Mouse (Mus musculus): ENCODE data around the gene Gm45837. TPM values are rescaled to one million over a fixed set of nuclear protein-coding genes. Genes with fewer than 3 reads are reported as not detected.

Gene Gm45837
- polyA plus RNA-seq, 1 experiment from 2014 or later, result 2.1 TPM

- no peak overlapping the region for H3K9ac ChIP-seq
- H3K27ac ChIP-seq, result no peak overlapping the region
- H3K36me3 ChIP-seq, result no peaks in the 10 kb centered on the region
- no peaks in the 10 kb centered on the region for H3K9me3 ChIP-seq
- no peak overlapping the region for H3K4me3 ChIP-seq
- no peaks in the 10 kb centered on the region for H3K27me3 ChIP-seq
- 55% methylated on average over 3 of the region's 3 CpGs for WGBS
- H3K4me1 ChIP-seq, result peaks cover 13% of the 10 kb centered on the region
- ATAC-seq (ENCODE audit: insufficient number of reproducible peaks, insufficient read depth, low FRiP score, low TSS enrichment, low read depth), result no peak
- H3K4me2 ChIP-seq, result no peak overlapping the region
These were observed 61.3 kb downstream of the Gm45837 start for GRCm38 (mm10) chr7:101471968-101472480.

GRCm38 (mm10) chr7:101472598-101473558 is 62.2 kb downstream of the Gm45837 start:
- Histone ChIP-seq H3K9ac (no peak overlapping the region), H3K4me3 (no peak overlapping the region), H3K27me3 (no peaks in the 10 kb centered on the region), H3K4me1 (peaks cover 13% of the 10 kb centered on the region), H3K9me3 (no peaks in the 10 kb centered on the region), H3K27ac (no peak overlapping the region), H3K36me3 (no peaks in the 10 kb centered on the region), H3K4me2 (no peak overlapping the region)
- ATAC-seq (ENCODE audit: insufficient number of reproducible peaks, insufficient read depth, low FRiP score, low TSS enrichment, low read depth), result no peak
- 56% methylated on average over 10 of the region's 10 CpGs for WGBS

- Histone ChIP-seq H3K9ac (no peak overlapping the region), H3K4me1 (peaks cover 13% of the 10 kb centered on the region), H3K4me2 (no peak overlapping the region), H3K4me3 (no peak overlapping the region), H3K36me3 (no peaks in the 10 kb centered on the region), H3K9me3 (no peaks in the 10 kb centered on the region), H3K27me3 (no peaks in the 10 kb centered on the region), H3K27ac (no peak overlapping the region)
- no peak for ATAC-seq (ENCODE audit: insufficient number of reproducible peaks, insufficient read depth, low FRiP score, low TSS enrichment, low read depth)
- WGBS, result 92% methylated on average over 5 of the region's 5 CpGs
These were observed 63.7 kb downstream of the Gm45837 start for GRCm38 (mm10) chr7:101474399-101474811.

- Histone ChIP-seq H3K9ac (no peak overlapping the region), H3K4me1 (peaks cover 13% of the 10 kb centered on the region), H3K27me3 (no peaks in the 10 kb centered on the region), H3K27ac (no peak overlapping the region), H3K4me2 (no peak overlapping the region), H3K36me3 (no peaks in the 10 kb centered on the region), H3K9me3 (no peaks in the 10 kb centered on the region), H3K4me3 (no peak overlapping the region)
- no peak for ATAC-seq (ENCODE audit: insufficient number of reproducible peaks, insufficient read depth, low FRiP score, low TSS enrichment, low read depth)
- WGBS, result 75% methylated on average over 3 of the region's 3 CpGs
These were observed 65.3 kb downstream of the Gm45837 start for GRCm38 (mm10) chr7:101476028-101476427.

GRCm38 (mm10) chr7:101476493-101476892 is 65.8 kb downstream of the Gm45837 start:
- no peak overlapping the region for H3K9ac ChIP-seq
- no peak for ATAC-seq (ENCODE audit: insufficient number of reproducible peaks, insufficient read depth, low FRiP score, low TSS enrichment, low read depth)
- WGBS, result 74% methylated on average over 4 of the region's 4 CpGs
- H3K4me3 ChIP-seq, result no peak overlapping the region
- H3K27me3 ChIP-seq, result no peaks in the 10 kb centered on the region
- no peaks in the 10 kb centered on the region for H3K9me3 ChIP-seq
- no peaks in the 10 kb centered on the region for H3K36me3 ChIP-seq
- H3K4me1 ChIP-seq, result peaks cover 9% of the 10 kb centered on the region
- no peak overlapping the region for H3K4me2 ChIP-seq
- no peak overlapping the region for H3K27ac ChIP-seq

- Histone ChIP-seq H3K9ac (no peak overlapping the region), H3K27ac (no peak overlapping the region), H3K27me3 (no peaks in the 10 kb centered on the region), H3K4me1 (peaks cover 5% of the 10 kb centered on the region; the same call in 1 of the 2 replicates), H3K36me3 (no peaks in the 10 kb centered on the region), H3K9me3 (no peaks in the 10 kb centered on the region), H3K4me3 (no peak overlapping the region), H3K4me2 (no peak overlapping the region)
- no peak for ATAC-seq (ENCODE audit: insufficient number of reproducible peaks, insufficient read depth, low FRiP score, low TSS enrichment, low read depth)
- WGBS, result 47% methylated on average over 5 of the region's 5 CpGs
These were observed 66.5 kb downstream of the Gm45837 start for GRCm38 (mm10) chr7:101477200-101477599.

GRCm38 (mm10) chr7:101478099-101478498 is 67.4 kb downstream of the Gm45837 start:
- no peaks in the 10 kb centered on the region for H3K36me3 ChIP-seq
- no peak overlapping the region for H3K27ac ChIP-seq
- no peak overlapping the region for H3K4me3 ChIP-seq
- no peak overlapping the region for H3K9ac ChIP-seq
- no peak for ATAC-seq (ENCODE audit: insufficient number of reproducible peaks, insufficient read depth, low FRiP score, low TSS enrichment, low read depth)
- peaks cover 6% of the 10 kb centered on the region; the same call in 1 of the 2 replicates for H3K4me1 ChIP-seq
- no peaks in the 10 kb centered on the region for H3K27me3 ChIP-seq
- no peak overlapping the region for H3K4me2 ChIP-seq
- no peaks in the 10 kb centered on the region for H3K9me3 ChIP-seq
- 79% methylated on average over 5 of the region's 5 CpGs for WGBS

GRCm38 (mm10) chr7:101479841-101480240 is 69.2 kb downstream of the Gm45837 start:
- no peaks in the 10 kb centered on the region for H3K36me3 ChIP-seq
- no peak for ATAC-seq (ENCODE audit: insufficient number of reproducible peaks, insufficient read depth, low FRiP score, low TSS enrichment, low read depth)
- no peak overlapping the region for H3K9ac ChIP-seq
- peaks cover 5% of the 10 kb centered on the region; the same call in 1 of the 2 replicates for H3K4me1 ChIP-seq
- no peak overlapping the region for H3K27ac ChIP-seq
- H3K4me3 ChIP-seq, result no peak overlapping the region
- no peak overlapping the region for H3K4me2 ChIP-seq
- whole genome bisulfite sequencing, result 83% methylated on average over 4 of the region's 4 CpGs
- H3K27me3 ChIP-seq, result no peaks in the 10 kb centered on the region
- no peaks in the 10 kb centered on the region for H3K9me3 ChIP-seq

GRCm38 (mm10) chr7:101480671-101481070 is 70.0 kb downstream of the Gm45837 start:
- no peaks in the 10 kb centered on the region for H3K9me3 ChIP-seq
- no peak overlapping the region for H3K4me2 ChIP-seq
- peaks cover 5% of the 10 kb centered on the region; the same call in 1 of the 2 replicates for H3K4me1 ChIP-seq
- WGBS, result 48% methylated on average over 6 of the region's 6 CpGs
- no peak overlapping the region for H3K4me3 ChIP-seq
- H3K9ac ChIP-seq, result no peak overlapping the region
- no peak for ATAC-seq (ENCODE audit: insufficient number of reproducible peaks, insufficient read depth, low FRiP score, low TSS enrichment, low read depth)
- H3K36me3 ChIP-seq, result no peaks in the 10 kb centered on the region
- no peak overlapping the region for H3K27ac ChIP-seq
- no peaks in the 10 kb centered on the region for H3K27me3 ChIP-seq

GRCm38 (mm10) chr7:101481872-101482498 is 71.3 kb downstream of the Gm45837 start:
- no peak overlapping the region for H3K9ac ChIP-seq
- H3K4me2 ChIP-seq, result no peak overlapping the region
- H3K27me3 ChIP-seq, result no peaks in the 10 kb centered on the region
- H3K9me3 ChIP-seq, result no peaks in the 10 kb centered on the region
- no peak for ATAC-seq (ENCODE audit: insufficient number of reproducible peaks, insufficient read depth, low FRiP score, low TSS enrichment, low read depth)
- H3K4me3 ChIP-seq, result no peak overlapping the region
- H3K4me1 ChIP-seq, result peaks cover 5% of the 10 kb centered on the region; the same call in 1 of the 2 replicates
- no peak overlapping the region for H3K27ac ChIP-seq
- 47% methylated on average over 8 of the region's 8 CpGs for WGBS
- no peaks in the 10 kb centered on the region for H3K36me3 ChIP-seq

- H3K36me3 ChIP-seq, result no peaks in the 10 kb centered on the region
- H3K4me2 ChIP-seq, result no peak overlapping the region
- H3K4me3 ChIP-seq, result no peak overlapping the region
- no peaks in the 10 kb centered on the region for H3K27me3 ChIP-seq
- 75% methylated on average over 9 of the region's 9 CpGs for WGBS
- H3K4me1 ChIP-seq, result peaks cover 5% of the 10 kb centered on the region; the same call in 1 of the 2 replicates
- H3K27ac ChIP-seq, result no peak overlapping the region
- H3K9ac ChIP-seq, result no peak overlapping the region
- ATAC-seq (ENCODE audit: insufficient number of reproducible peaks, insufficient read depth, low FRiP score, low TSS enrichment, low read depth), result no peak
- H3K9me3 ChIP-seq, result no peaks in the 10 kb centered on the region
These were observed 71.9 kb downstream of the Gm45837 start for GRCm38 (mm10) chr7:101482499-101483081.
